Mouse (Mus musculus) neutrophil, adult 5-6 weeks (primary cell): ENCODE results near the gene Tbc1d10c. TPM values are rescaled to one million over a fixed set of nuclear protein-coding genes. Genes with fewer than 3 reads are reported as not detected.

Experiments
- ATAC-seq: fragments of 151-379, 151-347 bp; 2 replicates; pipeline ENCODE4 v1.8.0; 2017; ENCODE audit warnings: mild to moderate bottlenecking, moderate TSS enrichment; ENCODE audit not compliant: insufficient number of reproducible peaks, poor library complexity, low FRiP score, severe bottlenecking; ENCODE audit errors: extremely low read depth
- total RNA-seq: library from RNA; stranded (forward); fragments of 200-1000 nt; gene quantifications from 2 replicates; pipeline ENCODE4 v1.2.3, GENCODE M21; 2017

Tbc1d10c gene
- total RNA-seq, 1 experiment from 2014 or later, result 231 TPM

GRCm38 (mm10) chr19:4217855-4218254 is 26.8 kb upstream of the Tbc1d10c start:
- no peak for ATAC-seq

- ATAC-seq, result no peak
Measured at GRCm38 (mm10) chr19:4217140-4217539, 26.1 kb upstream of the Tbc1d10c start.

- ATAC-seq, result no peak
Measured at GRCm38 (mm10) chr19:4216041-4216685, 25.1 kb upstream of the Tbc1d10c start.

- ATAC-seq, result no peak
Measured at GRCm38 (mm10) chr19:4215451-4215840, 24.4 kb upstream of the Tbc1d10c start.

DNA sequence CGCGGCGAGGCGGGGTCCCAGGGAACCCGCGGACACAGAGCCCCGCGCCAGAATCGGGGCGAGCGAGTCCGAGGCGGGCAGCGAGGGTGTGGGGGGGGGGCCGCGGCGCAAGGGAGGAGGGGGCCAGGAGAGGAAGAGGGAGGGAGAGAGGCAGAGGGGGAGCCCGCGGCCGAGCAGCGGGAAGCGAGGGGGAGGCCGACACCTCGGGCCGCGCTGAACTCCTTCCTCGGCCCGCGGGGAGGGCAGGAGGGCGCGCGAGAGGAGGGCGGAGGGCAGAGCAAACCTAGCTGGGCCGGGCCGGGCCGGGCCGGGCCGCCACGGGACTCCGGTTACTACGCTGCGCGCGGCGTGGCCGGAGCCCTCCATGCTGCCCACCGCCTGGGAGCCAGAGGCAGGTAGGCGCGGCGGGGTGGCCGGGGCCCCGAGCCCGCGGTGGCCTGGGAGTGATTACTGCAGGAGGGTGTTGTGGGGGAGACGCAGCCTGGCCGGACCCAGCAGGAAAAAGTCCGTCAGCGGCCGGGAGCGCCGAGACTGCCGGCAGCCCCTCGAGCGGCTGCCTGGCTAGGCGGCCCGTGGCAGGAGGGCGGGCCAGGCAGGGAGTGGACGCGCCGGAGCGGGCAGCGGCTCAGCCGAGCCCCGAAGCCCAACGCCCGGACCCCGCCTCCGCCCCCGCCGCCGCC is 23.8 kb upstream of the Tbc1d10c start:
- ATAC-seq, result no peak

DNA sequence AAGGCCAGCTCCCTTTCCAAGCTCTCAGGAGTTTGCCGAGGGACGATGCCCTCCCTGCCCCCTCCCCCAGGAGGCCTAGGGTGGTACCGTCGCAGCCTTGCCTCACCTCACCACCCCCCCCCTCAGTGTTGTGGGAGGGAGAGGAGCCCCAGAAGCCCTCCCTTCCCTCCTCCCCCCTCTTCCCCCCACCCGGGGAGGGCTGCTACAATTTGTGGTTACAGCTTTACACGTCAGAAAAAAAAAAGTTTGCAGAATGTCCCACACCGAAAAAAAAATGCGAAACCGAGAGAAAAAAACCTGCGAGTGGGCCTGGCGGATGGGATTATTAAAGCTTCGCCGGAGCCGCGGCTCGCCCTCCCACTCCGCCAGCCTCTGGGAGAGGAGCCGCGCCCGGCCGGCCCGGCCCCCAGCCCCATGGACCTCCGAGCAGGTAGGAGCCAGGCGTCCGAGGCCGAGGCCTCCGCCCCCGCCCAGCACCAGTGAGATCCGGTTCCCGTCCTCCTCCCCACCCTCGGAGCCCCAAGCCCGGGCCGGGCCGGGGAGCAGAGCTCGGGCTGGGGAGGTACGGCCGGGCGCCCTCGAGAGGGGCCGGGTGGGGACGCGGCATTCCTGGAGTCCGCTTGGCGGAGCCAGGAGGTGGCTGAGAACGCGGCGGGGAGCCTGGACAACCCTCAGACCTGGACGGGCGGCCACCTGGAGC is 23.1 kb upstream of the Tbc1d10c start, which contains the start of the genes Clcf1 and AC109138.7:
Gene Clcf1 (plus strand): TSS at position 168 of the 700 bp plus-strand sequence.
Gene AC109138.7 (plus strand): TSS at position 287 of the 700 bp plus-strand sequence.
- ATAC-seq, result peak; percentile 61

DNA sequence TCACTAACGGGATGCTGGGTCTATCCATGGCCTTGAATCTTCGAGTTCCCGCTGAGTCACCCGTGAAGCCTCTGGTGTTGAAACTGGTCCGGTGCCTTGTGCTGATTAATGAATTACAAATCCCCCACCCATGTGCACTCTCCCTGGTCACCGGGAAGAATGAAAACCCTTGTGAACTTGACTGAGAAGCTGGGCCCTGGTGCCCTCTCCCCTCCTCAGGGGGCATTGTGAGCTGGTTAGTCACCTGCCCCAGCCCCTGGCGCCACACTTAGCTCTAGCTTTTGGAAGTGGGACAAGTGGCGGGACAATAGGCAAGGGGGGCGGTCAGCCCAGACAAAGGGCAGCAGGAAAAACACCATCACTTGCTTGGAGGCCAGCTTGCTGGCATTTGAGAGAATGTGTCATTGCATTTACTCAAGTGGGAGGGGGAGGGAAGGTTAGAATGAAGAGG is 22.5 kb upstream of the Tbc1d10c start:
- no peak for ATAC-seq

DNA sequence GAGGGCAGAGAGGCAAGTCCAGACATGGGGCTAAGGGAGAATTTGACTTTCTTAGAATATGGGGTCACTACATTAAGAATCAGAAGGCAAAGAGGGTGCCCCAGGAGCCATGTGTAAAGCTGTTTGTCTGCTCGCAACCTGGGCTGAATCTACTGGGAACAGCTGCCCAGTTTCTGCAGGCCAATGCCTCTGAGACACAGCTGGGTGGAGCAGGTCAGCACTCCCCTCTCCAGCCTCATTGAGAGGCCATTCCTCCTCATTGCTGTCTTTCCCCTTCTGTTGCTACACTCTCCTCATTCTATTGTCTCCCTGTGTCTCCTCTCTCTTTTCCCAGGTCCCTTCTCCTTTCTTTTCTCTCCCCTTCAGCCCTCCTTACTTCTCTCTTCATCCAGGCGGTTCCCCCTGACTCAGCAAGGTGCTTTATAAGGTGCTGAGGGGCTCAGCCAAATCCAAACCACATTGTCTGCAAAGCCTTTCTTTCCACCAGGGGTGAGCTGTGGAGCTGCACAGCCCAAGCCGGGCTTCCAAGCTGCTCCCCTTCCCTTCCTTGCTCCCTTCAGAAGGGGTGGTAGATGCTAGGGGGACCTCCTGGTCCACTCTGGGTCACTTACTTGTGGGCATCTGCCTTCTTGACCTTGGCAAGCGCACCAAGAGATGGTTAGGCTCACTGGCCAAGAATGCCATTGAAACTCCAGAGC is 21.0 kb upstream of the Tbc1d10c start:
- no peak for ATAC-seq

DNA sequence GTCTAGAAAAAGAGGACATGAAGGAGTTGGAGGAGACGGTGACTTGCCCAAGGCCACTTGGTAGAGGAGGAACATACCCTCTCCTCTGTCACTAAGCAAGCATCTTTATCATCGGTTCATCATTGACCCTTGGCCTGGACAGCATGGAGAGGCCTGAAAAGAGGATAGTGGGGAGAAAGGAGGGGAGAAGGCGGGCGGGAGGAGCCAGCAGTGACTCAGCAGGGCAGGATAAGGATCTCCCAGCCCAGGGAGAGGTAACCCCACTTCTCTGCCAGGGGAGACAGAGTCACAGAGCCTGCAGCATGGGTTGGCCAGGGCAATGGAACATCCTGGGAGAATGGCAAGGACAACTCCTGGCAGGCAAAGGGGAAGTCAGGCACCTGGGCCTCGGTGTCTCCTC is 17.5 kb upstream of the Tbc1d10c start:
- ATAC-seq, result no peak

DNA sequence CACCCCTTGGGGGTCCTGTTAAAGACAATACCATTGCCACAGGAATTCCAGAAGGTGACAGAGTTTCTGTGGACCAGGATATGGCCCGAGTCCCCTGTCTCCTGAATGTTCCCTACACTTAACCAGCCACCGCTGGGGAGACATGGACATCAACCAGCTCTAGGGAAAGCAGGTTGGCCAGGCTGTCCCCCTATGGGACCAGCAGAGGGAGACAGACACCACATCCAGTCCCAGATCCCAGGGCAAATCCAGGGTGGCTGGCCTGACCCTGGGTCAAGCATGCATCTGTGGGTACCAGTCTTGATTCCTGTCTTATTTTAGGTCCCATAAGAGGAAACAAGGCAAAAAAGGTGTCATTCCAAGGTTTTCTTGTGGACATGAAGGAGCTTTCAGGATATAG is 15.9 kb upstream of the Tbc1d10c start:
- ATAC-seq, result peak; percentile 65

DNA sequence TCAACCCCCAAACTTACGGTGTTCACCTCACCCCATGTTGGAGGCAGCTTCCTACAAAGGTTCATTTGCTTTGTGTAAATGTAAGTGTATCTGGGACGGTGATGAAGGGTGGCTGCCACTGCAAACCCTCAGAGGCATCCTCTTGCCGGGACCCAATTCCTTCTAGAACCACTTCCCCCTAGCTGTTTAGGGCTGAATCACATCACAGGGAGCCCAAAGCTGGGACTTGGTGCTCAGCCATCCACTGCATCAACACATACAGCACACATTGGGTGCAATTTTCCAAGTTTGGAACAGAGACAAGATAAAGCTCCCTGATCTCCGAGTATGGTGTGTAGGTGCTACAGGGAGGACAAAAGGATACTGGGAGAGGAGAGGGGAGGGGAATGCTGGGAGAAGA is 13.8 kb upstream of the Tbc1d10c start:
- no peak for ATAC-seq

DNA sequence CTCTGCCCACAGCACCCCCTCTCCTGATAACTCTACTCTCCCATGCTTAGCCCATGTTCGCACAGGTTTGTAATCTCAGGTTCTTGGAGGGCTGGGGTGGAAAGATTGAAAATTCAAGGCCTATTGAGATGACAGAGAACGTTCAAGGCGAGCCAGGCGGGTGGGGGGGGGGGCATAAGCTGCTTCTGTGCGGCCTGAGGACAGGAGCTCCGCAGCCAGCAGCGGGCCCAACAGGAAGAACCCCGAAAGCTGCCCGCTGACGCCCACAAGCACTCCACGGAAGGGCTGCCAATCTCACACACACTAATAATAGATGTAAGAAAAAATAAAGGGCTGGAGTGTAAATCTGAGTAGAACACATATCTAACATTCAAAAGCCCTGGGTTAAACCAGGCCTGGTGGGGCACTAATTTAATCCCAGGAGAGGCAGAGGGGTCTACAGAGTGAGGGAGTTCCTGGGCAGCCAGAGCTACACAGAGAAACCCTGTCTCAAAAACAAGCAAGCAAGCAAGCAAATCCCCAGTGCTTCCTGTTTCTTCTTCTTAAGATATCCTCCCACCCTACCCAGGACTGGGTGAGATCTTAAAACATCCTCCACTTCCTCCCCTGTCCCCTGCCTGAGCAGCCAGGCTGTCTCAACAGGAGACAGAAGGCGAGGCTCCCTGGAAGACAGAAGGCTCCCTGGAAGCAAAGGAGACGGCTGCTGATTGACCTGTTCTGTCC is 12.7 kb upstream of the Tbc1d10c start:
- peak; percentile 21; the same call in 1 of the 2 replicates for ATAC-seq

DNA sequence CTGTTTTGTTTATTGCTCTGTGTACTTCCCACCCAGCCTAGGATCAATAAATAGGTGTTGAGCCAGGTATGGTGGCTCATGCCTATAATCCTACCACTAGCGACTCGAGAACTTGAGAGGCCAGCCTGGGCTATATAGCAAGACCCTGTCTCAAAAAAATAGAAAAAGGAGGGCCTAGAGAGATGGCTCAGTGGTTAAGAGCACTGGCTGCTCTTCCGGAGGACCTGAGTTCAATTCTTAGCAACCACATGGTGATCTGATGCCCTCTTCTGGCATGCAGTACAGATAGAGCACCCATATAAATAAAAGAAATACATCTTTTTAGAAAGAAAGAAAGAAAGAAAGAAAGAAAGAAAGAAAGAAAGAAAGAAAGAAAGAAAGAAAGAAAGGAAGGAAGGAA is 12.1 kb upstream of the Tbc1d10c start:
- ATAC-seq, result no peak

DNA sequence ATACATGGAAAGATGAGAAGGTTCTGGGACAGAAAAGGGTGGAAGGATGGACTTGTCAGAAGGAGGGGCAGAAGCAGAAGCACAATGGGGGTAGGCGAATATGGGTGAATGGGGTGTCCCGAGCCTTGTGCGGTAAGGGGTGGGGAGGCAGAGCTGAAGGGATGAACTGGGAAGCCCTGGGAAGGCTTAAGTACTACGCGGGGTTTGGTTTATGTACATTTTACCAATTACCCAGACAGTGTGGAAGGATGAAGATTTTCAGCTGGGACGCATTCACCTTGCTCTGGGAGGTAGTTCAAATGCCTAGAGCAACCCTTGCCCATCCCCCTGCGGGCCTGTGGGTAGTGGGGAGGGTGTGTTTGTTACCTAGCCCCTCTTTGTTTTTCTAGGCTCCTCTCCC is 11.1 kb upstream of the Tbc1d10c start:
- ATAC-seq, result no peak

GRCm38 (mm10) chr19:4201291-4201909 is 10.3 kb upstream of the Tbc1d10c start, which contains the start of gene Rad9a:
Gene Rad9a (minus strand): TSS chr19:4201662.
- peak; percentile 67 for ATAC-seq

DNA sequence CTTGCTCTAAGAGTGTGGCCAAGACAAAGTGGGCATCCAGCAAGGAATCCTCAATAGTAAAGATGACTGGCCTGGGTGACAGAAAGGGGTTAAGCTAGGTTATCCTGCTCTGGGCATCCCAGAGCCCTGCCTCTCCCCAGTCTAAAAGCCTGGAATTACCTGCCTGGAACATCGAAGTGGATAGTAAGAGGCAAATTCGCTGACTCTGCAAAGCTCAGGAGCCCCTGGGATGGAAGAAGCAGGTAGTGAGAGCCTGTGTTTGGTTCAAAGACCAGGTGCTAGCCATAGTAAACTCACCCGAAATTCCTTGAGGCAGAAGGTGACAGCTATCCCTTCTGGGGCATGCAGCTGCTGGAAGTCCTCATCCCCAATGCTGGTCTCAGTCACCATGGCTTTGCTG is 6.1 kb upstream of the Tbc1d10c start:
- ATAC-seq, result no peak

- ATAC-seq, result no peak
Measured at GRCm38 (mm10) chr19:4196548-4196947, 5.5 kb upstream of the Tbc1d10c start.

GRCm38 (mm10) chr19:4196048-4196447 is 5.0 kb upstream of the Tbc1d10c start:
- ATAC-seq, result no peak
